Mouse (Mus musculus) thymus, adult 2 months (tissue): ENCODE results near the gene Rcan2. TPM values are rescaled to one million over a fixed set of nuclear protein-coding genes. Genes with fewer than 3 reads are reported as not detected.

Experiments
- DNase-seq: peaks from one replicate; pipeline ENCODE4 v3.0.0; 2021
- H3K27ac ChIP-seq: fragments of 200-500 bp; 2 replicates; pipeline ENCODE4 v1.5.1; 2012; ENCODE audit warnings: low read length, control low read depth; ENCODE audit not compliant: control insufficient read depth, insufficient read depth
- H3K27me3 ChIP-seq: fragments of 200-500 bp; 2 replicates; pipeline ENCODE4 v1.6.1; 2012; ENCODE audit warnings: mild to moderate bottlenecking, low read length, moderate library complexity, mixed read lengths; ENCODE audit not compliant: control insufficient read depth, insufficient read depth
- H3K36me3 ChIP-seq: fragments of 200-500 bp; 2 replicates; pipeline ENCODE4 v1.6.1; 2012; ENCODE audit warnings: mild to moderate bottlenecking, low read length, moderate library complexity; ENCODE audit not compliant: control insufficient read depth, insufficient read depth
- H3K4me1 ChIP-seq: fragments of 200-500 bp; replicated peaks from 2 replicates; pipeline ENCODE4 v1.6.1; 2012; ENCODE audit warnings: low read length; ENCODE audit not compliant: control insufficient read depth, insufficient read depth
- H3K4me3 ChIP-seq: fragments of 200-500 bp; 2 replicates; pipeline ENCODE4 v1.5.1; 2012; ENCODE audit warnings: mild to moderate bottlenecking, low read length, control low read depth, moderate library complexity; ENCODE audit not compliant: control insufficient read depth, insufficient read depth
- CTCF ChIP-seq: fragments of 200-500 bp; IDR thresholded peaks from 2 replicates; pipeline ENCODE4 v1.5.1; 2012; ENCODE audit warnings: mild to moderate bottlenecking, control low read depth, low read length, moderate library complexity, borderline replicate concordance; ENCODE audit not compliant: control insufficient read depth, poor library complexity, insufficient read depth; ENCODE audit errors: extremely low read depth
- POLR2A ChIP-seq: fragments of 200-500 bp; IDR thresholded peaks from 2 replicates; pipeline ENCODE4 v1.6.1; 2012; ENCODE audit warnings: mild to moderate bottlenecking, low read length, control low read depth, moderate library complexity; ENCODE audit not compliant: control insufficient read depth, poor library complexity, insufficient read depth; ENCODE audit errors: extremely low read depth
- WGBS: fragments of 180-500 bp; shearing (Covaris S2); methylation state at CpG from one replicate; pipeline ENCODE4 v1.1.7; 2018; 5-methylcytosine and 5-hydroxymethylcytosine counted together
- polyA plus RNA-seq: library from polyadenylated mRNA; depleted of rRNA; stranded (reverse); fragments of >200 nt; gene quantifications from 2 replicates; pipeline ENCODE4 v1.2.3, GENCODE M21; 2012

Gene Rcan2
- polyA plus RNA-seq, 1 experiment: 6.4 TPM

DNA sequence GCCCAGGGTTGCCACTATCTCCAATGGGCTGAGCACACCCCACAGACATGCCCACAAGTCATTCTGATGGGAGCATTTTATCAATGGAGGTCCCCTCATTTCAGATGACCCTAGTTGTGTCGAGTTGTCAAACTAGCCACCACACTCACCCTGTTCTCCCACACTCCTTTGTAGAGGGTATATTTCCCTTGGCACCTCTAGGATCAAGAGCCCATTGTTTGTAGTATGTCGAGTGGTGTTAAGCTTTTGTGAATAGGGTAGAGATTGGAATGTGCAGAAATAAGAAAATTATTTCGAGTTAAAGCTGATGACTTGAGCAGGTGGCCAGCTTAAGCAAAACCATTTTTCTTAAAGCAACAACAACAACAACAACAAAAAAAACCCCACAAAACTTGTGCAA lies 47.8 kb downstream of the Rcan2 start:
- whole genome bisulfite sequencing: 86% methylated on average over 3 of the region's 3 CpGs
- no peak for DNase-seq
- Histone ChIP-seq H3K27ac (no peak overlapping the region), H3K36me3 (no peaks in the 10 kb centered on the region), H3K27me3 (no peaks in the 10 kb centered on the region), H3K4me1 (no peaks in the 10 kb centered on the region), H3K4me3 (no peak overlapping the region)
- TF ChIP-seq CTCF (no peak), POLR2A (no peak)

DNA sequence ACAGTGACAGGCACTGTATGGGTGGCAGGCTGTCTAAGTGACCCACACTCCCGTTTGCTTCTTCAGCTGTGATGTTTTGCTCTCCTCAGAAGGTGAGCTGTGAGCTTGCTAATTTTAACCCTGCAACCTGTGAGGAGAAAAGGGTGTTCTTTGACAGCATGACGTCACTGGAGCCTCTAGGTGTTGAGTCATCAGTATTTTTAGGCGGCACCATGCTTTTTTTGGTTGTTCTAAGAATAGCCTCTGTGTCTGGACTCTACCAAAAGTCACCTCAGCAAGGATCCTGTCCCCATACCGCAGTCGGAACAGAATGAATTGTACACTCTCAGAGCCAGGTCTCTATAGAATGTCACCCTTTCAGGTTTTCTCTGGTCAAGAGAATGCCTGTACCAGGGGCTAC lies 54.0 kb downstream of the Rcan2 start:
- H3K36me3 ChIP-seq: no peaks in the 10 kb centered on the region
- H3K4me3 ChIP-seq: no peak overlapping the region
- no peaks in the 10 kb centered on the region for H3K27me3 ChIP-seq
- 78% methylated on average over 5 of the region's 5 CpGs for WGBS
- DNase-seq: no peak
- no peaks in the 10 kb centered on the region for H3K4me1 ChIP-seq
- TF ChIP-seq CTCF: no peak
- no peak for TF ChIP-seq POLR2A
- H3K27ac ChIP-seq: no peak overlapping the region

DNA sequence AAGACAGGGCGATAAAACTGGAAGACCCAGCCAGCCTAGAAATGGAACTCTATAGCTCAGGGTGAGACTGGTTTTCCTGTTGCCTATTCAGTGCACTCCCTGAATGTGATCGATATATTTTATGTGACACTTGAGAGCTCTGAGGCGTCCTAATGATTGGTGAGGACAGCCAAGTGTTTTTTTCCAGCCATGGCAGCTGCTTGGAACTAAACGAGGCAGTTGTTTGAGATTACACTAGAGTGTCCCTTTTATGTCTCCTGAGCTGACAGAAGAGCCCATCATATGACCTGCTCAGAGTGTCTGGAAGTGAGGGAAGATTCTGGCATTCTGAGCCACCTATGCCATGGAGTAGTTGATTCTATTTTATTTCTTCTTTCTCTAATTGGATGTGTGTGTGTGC lies 54.9 kb downstream of the Rcan2 start:
- Histone ChIP-seq H3K27me3 (no peaks in the 10 kb centered on the region), H3K36me3 (no peaks in the 10 kb centered on the region), H3K27ac (no peak overlapping the region), H3K4me1 (no peaks in the 10 kb centered on the region), H3K4me3 (no peak overlapping the region)
- TF ChIP-seq CTCF: no peak
- TF ChIP-seq POLR2A: no peak
- no peak for DNase-seq
- WGBS: 84% methylated on average over 4 of the region's 4 CpGs

GRCm38 (mm10) chr17:43868808-43869207 lies 67.7 kb downstream of the Rcan2 start:
- WGBS: 90% methylated on average over 9 of the region's 9 CpGs
- no peak for DNase-seq
- Histone ChIP-seq H3K4me3 (no peak overlapping the region), H3K4me1 (no peaks in the 10 kb centered on the region), H3K27ac (no peak overlapping the region), H3K27me3 (no peaks in the 10 kb centered on the region), H3K36me3 (no peaks in the 10 kb centered on the region)
- TF ChIP-seq CTCF: no peak
- TF ChIP-seq POLR2A: no peak

- no peak overlapping the region for H3K4me3 ChIP-seq
- peak; percentile 57 for DNase-seq
- 14% methylated on average over 5 of the region's 5 CpGs for WGBS
- TF ChIP-seq POLR2A: no peak
- peak; percentile 19; the same call in 1 of the 2 replicates for TF ChIP-seq CTCF
- H3K27ac ChIP-seq: no peak overlapping the region
- H3K36me3 ChIP-seq: no peaks in the 10 kb centered on the region
- H3K27me3 ChIP-seq: no peaks in the 10 kb centered on the region
- H3K4me1 ChIP-seq: no peaks in the 10 kb centered on the region
These were observed 68.5 kb downstream of the Rcan2 start for GRCm38 (mm10) chr17:43869677-43870076.

DNA sequence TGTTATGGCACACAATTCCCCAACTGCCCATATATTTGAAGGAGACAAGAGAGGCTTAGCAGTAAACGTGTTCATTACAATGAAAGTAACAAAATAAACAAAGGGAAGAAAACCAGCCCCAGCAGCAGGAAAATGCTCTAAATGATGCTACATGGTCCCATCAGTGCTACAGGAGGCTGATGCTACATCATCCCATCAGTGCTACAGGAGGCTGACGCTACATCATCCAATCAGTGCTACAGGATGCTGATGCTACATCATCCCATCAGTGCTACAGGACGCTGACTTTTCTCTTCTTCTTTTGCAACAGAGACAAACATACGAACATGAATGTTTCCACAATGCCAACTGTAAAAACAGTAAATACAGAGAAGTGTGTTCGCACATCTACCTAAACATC lies 73.3 kb downstream of the Rcan2 start:
- Histone ChIP-seq H3K36me3 (no peaks in the 10 kb centered on the region), H3K4me3 (no peak overlapping the region), H3K27me3 (no peaks in the 10 kb centered on the region), H3K4me1 (no peaks in the 10 kb centered on the region), H3K27ac (no peak overlapping the region)
- 90% methylated on average over 5 of the region's 5 CpGs for WGBS
- no peak for TF ChIP-seq POLR2A
- no peak for DNase-seq

DNA sequence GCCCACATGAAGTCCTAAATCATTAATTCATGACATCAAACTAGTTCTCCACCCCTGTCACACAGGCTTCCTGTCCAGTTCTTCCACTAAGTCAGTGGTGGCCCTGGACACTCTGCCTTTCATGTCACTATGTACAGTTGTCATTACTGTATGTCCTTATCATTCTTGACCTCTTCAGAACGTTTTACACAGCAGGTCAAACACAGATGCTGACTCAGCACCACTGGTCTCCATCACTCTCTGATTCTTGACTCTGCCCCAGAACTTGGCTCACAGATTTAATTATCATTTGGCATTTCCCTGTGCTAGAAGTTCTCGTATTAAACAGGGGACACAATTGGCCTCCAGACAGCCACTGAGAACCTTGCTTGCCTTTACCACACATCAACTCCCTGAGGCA lies 76.3 kb downstream of the Rcan2 start:
- Histone ChIP-seq H3K27me3 (no peaks in the 10 kb centered on the region), H3K4me3 (no peak overlapping the region), H3K4me1 (no peaks in the 10 kb centered on the region), H3K27ac (no peak overlapping the region), H3K36me3 (no peaks in the 10 kb centered on the region)
- 58% methylated on average over 2 of the region's 2 CpGs for WGBS
- no peak for DNase-seq
- no peak for TF ChIP-seq CTCF
- no peak for TF ChIP-seq POLR2A
